Mouse (Mus musculus) cerebellum, adult 9-11 months (tissue): ENCODE results near the gene Tgfbr2.
"Not testable (repeated sequence)": the region's sequence is repeated elsewhere in the genome, so short reads cannot be mapped to it uniquely, and the experiment has no call there.

ENCODE experiments used
- DNase-seq: peaks from one replicate; pipeline ENCODE4 v3.0.0; 2022

Gene Tgfbr2

DNA sequence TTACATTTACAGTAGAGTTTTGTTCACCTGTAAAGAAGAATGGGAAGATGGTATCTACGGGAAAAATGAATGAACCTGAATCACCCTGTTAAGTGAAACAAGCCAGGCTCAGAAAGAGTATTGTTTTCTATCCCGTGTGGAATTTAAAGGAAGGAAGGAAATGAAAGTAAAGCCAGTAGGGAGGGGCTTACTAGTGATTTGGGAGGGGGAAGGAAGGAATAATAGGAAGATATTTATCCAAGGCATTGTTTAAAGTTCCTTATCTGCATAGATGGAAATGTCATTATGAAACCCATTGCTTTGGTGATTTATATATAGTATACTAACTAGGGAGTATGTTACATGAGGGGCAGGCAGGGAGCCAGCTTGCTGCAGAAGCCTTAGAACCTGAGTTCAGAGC lies 66.4 kb downstream of the Tgfbr2 start:
- DNase-seq: no peak

DNA sequence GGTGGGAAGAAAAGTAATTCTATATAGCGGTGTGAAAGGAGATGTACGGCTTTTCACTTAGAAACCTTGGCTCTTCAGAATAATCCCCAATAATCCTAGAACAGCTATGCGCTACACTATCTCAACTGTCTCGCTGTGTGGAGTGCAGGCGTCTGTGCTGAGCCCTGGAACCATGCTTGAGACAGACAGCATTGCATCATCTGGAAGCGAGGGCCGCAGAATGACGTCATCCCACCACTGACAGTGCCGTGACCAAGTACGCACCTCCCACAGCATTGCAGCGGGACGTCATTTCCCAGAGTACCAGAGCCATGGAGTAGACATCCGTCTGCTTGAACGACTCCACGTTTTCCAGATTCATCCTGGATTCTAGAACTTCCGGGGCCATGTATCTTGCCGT lies 70.4 kb downstream of the Tgfbr2 start:
- DNase-seq: no peak

DNA sequence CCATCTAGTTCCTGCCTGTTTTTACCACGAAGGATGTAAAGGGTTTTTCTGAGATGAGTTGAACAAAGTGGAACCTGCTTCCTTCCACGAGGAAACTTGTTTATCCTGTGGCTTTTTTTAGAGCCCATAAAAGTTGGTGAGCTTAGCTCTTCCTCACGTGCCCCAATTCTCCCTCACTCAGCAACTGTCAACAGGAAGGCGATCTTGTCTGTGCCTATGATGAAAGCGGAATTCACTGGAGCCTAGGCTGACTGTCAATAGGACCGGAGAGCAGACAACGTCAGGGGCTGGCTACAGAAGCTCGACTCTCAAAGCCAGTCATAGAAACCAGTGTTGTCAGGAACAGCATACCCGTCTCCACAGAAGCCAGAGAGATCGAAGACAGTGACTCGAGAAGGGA lies 73.3 kb downstream of the Tgfbr2 start:
- no peak for DNase-seq

DNA sequence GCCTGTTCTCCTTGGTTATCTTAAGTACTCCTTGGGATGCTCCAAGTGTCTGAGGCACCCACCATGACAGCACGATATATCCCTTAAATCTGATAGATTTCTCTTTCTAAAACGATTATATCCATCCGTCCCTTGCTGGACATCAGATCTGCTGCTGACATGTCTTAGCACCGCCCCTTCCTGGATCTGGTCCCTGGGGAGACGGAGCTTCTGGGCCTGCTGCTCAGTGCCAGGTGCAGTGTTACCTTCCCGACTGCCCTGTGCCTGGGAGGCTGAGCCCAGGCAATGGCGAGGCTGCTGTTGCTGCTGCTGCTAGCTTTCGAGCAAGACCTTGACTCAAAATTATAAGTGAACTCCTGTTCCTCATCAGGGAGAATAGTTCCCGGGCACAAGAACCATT lies 75.1 kb downstream of the Tgfbr2 start:
- no peak for DNase-seq

DNA sequence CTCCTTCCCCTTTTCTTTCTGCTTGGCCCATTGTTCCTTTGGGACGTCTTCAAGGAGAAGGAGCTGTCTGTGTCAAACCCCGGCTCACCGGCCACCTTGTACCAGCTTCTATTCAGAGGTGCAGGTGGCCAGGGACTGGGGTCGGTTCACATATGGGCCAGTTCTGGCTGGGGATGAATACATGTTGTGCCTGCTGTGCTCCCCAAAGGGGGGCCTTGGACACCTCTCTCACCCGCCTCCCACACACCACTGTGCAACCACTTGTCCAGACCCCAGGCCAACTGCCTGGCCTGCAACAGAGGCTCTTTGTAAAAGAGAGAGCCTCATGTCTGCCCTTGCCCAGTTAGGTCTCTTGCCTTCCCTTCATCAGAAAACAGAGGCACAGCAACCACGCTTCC lies 75.6 kb downstream of the Tgfbr2 start:
- no peak for DNase-seq

DNA sequence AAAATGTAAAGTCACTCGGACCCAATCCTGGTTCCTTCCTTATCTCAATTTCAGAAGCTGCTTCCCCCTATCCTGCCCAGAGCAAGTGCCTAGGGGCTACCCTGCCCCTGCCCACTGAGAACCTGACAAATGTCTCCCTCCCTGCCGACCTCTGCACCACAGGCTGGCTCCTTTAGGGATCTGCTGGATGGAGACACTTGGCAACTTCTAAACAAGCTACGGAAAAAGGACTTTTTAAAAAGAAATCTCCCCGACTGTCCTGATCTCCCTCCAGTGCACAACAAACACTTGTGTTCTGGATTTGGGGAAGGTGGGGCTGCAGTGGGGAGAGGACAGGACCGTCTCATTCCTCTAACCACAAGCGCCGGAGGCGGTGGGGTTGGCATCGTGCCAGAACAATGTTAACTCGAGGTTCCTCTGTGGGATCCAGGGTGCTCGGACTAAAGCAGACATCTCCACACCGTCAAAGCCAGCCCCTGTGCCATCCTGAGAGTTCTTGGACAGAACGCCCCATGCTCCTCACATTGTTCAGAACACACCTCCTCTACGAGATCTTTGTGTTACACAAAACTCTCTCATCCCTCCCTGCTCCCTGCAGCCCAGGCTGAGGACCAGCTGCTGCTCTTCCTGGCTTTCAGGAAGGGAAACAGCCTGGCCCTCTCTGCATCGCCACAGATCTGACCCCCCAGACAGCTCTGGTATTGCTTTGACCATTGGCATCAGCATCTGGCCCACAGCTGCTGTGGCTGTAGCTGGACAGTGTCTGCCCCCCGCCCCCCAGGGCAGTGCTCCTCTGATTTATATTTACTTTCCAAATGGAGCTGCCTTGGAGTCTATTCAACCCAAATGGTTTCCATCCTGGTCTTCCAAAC lies 76.2 kb downstream of the Tgfbr2 start:
- no peak for DNase-seq

DNA sequence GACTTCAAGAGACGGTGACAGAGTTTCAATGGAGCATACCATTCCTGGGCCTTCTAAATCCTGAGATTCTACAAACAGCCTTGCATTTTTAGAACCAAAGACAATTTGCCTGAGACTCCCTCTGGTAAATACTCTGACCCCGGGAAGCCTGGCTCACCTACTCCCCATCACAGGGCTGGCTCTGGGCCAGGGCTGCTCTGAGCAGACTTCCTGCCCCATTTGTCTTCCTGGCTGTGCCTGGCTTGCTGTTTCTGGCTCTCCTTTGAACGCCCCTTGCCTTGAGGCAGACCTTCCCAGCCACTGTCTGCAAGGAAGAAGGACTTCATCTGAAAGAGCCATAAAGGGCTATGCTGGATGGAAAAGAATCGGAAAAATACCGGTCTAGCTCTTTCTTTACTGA lies 83.2 kb downstream of the Tgfbr2 start:
- DNase-seq: no peak

DNA sequence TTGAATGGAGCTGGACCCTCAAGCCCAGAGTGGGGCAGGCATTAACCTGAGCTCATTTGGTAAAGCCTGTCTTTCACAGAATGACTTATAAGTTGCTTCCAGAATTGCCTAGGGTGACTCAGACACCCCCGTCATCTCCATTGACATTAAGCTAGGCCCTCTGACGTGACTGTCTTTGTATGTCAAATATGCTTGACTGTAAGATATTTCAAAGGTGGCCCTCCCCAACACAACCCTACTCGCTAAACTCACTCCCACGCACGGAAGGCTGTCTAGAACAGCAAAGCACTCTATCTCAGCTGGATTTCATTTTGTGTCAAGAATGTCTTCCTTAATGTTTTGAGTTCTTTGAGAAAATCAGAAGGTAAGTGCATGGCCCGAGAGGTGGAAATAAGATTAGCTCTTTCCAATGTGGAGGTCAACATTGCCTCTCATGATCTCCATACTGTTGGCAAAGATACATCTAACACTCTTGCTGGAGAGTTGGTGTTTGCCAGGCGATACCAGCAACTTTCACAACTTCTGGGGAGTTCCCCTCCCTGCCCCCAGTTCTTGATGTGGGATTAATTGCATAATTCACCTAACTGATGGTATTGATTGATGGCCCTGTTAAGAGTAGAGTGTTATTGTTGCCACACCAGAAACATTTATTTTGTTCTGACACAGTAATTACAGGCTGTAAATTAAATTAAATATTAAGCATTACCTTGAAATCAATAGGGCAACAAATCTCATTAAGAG lies 83.9 kb downstream of the Tgfbr2 start:
- no peak for DNase-seq

DNA sequence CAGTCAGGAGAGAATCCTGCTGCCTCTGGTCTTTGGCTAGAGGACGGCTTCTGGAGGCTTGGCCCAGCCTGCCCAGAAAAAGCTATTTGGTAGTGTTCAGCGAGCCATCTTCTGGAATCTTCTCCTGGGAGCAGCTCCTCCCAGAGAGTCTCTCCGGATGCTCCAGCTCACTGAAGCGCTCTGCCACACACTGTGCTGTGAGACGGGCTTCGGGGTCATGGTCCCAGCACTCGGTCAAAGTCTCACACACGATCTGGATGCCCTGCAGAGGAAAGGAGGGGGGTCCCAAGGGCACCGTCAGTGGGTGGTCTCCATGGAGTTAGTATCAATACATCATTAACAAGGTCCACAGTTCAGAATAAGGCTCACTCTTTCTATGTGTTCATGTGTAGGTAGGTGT lies 84.9 kb downstream of the Tgfbr2 start:
- no peak for DNase-seq

DNA sequence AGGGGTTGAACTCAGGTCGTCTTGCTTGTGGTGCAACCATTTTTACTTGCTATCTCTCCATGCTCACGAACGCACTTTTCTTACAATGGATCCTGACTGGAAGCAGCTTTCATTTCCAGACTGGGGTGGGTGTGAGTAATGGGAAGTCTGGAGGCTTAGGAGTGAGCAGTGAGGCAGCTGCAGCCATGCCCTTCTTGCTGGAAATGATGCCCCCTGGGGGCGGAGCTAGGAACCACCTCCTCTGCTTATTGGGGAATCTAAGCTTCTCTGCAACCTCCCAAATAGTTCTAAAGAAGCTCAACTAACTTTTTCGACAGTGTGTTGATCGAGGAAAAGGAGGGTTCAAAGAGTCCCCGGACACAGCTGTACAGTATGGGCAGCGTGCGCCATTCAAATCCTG lies 86.2 kb downstream of the Tgfbr2 start:
- no peak for DNase-seq

DNA sequence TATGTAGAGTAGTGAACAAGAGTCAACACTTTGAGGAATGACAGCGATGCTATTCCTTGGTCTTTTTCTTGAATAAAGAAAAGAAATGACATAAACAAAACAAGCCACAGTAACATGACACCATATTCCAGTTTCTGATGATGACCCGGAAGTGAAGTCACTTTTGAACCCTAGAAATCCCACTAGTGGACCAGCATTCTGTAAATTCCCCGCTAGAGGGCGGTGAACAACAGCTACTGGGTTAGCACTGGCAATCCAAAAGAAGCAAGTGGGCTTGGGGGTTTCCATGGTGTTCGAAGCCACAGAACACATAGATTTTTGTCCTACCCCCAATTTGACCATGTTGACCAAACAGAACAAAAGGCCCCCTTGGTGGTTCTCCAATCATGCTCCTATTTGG lies 87.3 kb downstream of the Tgfbr2 start:
- DNase-seq: no peak

DNA sequence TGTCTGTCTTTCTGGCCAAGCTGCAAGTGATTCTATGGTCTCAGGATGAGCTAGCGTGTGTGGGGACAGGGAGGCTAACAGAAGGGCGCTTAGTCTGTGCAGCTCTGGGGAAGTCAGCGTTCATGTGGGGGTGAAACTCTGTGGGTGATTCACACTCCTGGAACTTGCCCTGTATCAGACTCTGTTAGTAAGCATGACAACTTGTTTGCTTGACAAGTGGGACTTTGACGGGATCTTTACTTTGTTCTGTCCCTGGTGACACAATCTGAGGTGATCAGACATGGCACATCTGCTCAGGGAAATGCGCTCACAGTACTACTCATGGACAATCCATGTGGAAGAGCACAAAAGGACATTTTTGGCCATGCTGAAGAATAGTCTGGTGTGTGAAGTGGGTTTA lies 87.9 kb downstream of the Tgfbr2 start:
- no peak for DNase-seq

DNA sequence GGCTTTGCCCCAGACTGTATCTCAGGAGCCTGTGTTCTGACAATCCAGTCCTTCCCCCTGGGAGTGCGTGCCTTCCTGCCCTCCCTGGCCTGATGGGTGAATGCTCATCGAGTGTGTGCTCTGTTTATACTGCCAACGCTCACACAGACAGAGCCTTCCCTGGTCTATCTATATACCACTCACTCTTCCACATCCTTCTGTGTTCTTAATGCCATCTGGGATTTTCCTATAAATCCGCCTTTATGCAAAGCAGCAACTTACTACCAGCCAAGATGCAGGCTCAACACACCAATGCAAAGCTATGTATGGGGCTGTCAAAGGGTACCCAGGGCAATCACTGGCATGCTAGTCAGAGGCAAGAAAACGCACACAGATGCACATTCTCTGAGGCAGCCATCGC lies 89.2 kb downstream of the Tgfbr2 start:
- DNase-seq: no peak

DNA sequence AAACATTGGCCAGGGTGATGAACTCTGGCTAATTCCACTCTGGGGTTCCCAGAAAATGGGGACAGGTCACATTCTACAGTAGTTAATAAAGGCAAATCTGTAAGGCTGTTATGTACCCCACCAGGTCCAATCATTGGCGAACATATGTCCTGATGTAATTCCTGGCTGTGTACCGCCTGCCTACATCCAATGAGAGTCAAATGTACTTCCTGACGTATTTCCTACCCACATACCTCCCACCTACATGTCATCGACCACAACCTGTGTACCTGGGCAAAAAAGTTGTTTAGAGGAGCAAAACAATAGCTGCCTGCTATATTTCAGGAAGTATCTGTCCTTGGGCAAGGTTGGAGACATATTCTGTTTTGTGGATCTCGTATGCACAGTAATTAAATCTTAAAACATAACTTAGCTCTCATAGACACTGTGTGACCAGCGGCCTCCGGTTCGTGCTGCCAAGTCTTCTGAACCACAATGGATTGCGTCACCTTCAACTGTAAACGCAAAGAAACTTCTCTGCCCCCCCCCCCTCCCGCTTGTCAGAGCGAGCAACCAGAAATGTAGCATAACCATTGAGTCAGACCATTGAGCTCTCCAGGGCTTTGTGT lies 90.7 kb downstream of the Tgfbr2 start:
- no peak for DNase-seq

DNA sequence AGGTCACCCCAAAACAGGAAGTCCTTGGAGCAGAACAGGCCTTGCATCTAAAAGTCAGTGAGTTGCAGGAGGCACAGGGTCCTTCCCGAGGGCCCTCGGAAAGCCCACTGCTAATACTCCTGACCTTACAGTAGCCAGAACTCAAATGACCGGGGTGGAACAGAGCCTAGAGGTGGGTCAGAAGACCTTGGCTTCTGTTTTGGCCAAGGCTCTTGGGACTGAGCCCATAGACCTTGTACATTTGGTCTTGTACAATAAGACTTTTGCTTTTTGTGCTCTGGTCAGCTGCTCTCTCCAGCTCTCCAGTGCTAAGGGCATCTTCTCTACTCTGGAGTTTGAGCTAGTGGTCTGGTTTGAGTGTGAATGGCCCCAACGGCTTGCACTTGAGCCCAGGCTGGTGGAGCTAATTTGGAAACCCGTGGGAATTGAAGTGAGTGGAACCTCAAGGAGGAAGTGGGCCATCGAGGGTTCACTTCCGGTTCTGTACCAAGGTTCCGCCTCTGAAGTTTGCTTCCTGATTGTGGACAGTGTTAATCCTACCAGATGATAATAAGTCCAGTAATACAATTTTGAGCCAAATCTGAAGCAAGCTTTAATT lies 91.3 kb downstream of the Tgfbr2 start:
- no peak for DNase-seq

DNA sequence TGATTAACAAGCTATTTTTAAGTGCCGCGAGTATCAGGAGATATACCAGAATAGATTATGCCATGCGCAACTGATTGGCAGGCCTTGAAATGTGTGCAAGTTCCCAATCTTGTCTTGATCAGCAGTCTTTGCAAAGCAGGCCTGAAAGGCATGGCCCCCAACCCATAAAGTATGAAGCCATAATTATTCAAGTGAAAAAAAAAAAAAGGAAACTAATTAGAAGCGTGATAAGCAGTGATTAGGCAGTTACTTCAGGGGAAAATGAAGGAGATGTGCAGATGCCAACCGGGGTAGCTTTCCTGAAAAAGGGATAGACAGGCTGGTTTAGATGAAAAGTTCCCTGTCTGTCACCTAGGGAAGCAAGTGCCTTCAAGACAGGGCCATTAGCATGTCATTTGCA lies 91.9 kb downstream of the Tgfbr2 start:
- no peak for DNase-seq

DNA sequence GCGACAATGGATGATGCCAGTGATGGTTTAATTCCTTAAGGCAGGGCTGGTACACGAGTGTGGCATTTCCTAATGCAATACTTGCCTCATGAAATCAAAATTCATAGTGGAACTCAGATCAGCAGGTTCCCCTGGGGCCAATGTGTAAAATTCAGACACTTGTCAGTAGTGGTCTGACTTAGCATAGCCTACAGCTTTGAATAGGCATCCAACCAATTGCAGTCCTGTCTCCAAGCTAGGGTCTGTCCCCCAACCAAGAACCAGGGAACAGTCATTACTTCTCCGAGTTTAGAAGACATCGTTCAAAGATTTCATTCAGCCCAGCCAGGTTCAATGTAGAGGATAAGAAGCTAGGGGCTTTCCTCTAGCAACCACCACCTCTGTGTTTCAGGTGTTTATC lies 93.4 kb downstream of the Tgfbr2 start:
- DNase-seq: no peak

DNA sequence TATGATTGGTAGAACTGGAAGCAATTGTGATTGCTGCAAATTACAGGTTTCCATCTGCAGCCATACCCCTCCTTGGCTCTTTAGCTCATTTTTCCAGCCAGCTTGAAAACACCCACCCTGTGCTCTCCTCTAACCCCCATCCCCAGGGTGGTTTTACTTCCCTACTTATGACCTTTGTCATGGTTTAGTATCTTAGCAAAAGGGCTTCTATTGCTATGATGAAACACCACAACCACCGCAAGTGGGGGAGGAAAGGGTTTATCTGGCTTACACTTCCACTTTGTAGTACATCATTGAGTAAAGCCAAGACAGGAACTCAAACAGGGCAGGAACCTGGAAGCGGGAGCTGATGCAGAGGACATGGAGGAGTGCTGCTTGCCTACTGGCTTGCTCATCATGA lies 97.7 kb downstream of the Tgfbr2 start:
- DNase-seq: no peak

DNA sequence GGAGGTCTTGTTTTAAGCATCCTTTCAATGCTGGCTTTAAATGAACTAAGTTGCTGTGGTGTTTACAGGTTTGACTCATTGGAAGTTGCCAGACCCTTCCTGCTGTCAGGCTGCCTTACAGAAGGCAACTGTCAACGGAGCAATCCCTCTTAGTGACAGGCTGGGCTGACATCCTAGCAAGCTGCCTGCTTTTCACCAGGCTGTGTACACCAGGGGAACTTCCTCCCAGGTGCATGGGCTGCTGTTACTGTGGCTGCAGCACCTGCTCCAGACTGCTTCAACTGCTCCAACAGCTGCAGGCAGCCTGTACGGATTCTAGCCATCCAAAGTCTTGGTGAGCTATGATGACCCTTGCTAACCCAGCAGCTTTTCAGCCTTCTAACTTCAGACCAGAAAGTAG lies 98.2 kb downstream of the Tgfbr2 start:
- DNase-seq: no peak

DNA sequence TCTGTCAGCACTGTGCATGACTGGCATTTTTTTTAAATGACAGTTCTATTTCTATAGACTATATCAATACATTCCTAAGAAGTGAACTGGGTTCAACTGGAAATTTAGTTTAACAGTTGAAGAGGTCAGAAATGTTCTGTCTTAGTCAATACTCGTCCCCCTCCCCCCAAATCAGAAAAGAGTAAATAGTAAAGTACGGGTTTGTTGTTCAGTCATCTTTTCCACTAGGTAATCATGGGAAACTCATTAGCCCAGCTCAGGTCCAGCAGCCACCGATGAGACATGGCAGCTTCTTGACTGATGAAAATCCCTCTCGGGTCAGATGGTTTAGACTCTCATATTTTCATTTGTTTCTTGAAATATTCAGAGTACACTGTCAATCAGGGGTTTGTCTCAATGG lies 99.0 kb downstream of the Tgfbr2 start:
- DNase-seq: no peak

DNA sequence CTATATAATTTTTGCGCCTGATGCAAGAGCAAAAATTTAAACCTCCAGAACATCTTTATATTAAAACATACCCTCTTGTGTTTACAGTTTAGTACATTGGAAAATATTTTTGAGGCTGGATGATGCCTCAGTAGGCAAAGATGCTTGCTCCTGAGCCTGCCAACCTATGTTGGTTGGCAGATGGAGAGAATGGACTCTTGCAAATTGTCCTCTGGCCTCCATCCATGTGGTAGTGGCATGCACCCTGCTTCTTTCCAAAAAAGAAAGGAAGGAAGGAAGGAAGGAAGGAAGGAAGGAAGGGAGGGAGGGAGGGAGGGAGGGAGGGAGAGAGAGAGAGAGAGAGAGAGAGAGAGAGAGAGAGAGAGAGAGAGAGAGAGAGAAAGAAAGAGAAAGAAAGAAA lies 103.6 kb downstream of the Tgfbr2 start:
- not testable (repeated sequence) for DNase-seq

DNA sequence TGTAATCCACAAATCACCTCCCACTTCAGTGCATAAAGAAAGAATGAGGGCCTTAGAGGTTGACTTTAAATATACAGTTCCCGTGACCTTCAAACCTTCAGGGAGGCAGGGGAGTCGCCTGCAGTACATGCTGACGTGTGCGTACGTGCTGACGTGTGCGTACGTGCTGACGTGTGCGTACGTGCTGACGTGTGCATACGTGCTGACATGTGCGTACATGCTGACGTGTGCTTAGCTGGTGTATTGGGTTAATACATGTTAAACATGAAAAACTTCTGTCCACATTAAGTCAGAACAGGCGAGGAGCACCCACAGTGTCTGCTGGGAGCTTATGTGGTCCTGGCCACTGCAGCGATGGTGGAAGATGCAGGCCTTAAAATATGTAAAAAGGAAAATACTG lies 110.4 kb downstream of the Tgfbr2 start:
- no peak for DNase-seq

DNA sequence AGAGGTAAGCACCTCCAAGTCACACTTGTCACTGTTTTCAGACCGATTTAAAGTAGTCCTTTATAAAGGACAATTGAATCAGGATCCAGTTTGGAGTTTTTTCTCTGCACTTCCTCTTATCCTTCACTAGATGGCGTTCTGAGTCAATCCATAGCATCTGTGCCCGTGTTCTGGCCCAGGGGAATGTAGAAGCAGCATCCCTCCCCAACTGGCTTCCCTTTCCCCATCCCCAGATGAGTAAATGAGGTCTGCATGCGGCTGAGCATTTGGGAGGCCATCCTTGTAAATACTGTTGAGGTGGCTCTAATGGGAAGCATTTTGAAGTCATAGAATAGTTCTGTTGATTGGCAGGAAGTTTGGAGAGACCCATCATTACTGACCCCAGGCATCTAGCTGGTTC lies 114.5 kb downstream of the Tgfbr2 start:
- no peak for DNase-seq

DNA sequence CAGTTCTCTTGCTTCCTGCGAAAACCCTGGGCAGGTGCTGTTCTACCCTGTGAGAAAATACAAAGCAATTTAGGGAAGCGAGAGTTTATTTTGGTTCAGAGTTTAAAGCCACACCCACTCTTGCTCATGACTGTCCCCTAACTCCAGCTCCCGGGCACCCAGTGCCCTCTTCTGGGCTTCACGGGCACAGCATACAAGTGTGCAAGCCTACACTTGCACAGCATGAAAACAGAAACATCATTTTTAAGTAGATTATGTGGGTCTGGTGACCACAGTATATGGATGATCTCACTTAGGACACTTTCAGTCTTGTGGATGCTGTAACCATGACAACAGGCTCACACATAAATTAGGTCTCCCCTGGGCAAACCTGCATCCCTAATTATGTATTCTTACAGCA lies 116.0 kb downstream of the Tgfbr2 start:
- no peak for DNase-seq
